Mouse (Mus musculus): Measurements from ENCODE around the gene Vwa8.

The Vwa8 gene

DNA sequence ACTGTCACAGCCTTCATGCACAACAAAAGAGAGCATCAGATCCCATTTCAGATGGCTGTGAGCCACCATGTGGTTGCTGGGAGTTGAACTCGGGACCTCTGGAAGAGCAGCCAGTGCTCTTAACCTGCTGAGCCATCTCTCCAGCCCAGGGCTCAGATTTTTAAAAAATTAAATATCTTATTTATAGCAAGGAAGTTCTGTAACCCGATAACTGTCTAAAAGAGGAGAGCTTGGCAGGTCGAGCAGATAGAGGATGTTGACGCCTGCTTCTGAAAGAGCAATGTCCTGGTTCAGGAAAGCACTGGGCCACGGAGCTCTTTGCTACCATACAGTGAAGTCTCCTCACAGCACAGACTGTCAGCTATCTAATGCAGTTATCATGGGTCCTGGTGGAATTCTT is 237.2 kb downstream of the Vwa8 start:
- WGBS: 87% methylated on average over 5 of the region's 5 CpGs

DNA sequence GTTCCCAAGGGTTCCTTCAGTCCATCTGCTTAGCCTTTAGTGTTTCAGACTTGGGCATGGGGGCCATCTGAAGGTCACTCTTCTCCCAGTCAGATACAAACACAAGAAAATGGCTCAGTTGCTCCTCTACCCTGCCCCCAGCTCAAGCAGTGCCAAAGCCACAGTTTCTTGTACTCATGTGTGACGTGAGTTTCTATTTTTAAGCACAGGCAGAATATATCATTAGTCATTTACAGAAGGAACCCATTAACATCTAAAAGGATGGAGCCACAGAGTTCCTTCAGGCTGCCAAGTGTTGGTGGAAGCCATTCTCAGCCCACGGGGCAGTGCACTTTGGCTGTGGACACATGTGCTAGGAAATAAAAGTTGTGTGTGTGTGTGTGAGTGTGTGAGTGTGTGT is 240.6 kb downstream of the Vwa8 start:
- 11% methylated on average over 2 of the region's 2 CpGs for WGBS

DNA sequence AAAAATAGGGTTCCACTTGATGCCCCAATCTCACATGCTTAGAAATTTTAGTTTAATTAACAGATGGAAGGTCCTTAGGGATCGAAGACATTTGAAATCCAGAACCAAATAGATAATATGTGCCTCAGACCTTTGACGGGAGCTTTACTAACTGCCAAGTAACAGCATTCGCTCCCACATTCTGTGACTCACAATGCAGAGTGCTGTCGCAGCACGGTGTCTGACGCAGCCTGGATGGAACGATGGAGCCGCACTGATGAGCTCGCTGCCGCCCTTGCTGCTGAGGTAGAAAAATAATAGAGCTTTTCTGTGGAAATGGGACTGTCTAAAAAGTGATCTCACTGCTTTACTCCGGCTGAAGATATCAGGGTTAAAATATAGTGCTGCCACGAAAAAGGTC is 248.3 kb downstream of the Vwa8 start:
- 70% methylated on average over 12 of the region's 12 CpGs for WGBS

- WGBS: 13% methylated on average over 14 of the region's 14 CpGs
These were observed 258.0 kb downstream of the Vwa8 start for GRCm38 (mm10) chr14:79106655-79107515.

DNA sequence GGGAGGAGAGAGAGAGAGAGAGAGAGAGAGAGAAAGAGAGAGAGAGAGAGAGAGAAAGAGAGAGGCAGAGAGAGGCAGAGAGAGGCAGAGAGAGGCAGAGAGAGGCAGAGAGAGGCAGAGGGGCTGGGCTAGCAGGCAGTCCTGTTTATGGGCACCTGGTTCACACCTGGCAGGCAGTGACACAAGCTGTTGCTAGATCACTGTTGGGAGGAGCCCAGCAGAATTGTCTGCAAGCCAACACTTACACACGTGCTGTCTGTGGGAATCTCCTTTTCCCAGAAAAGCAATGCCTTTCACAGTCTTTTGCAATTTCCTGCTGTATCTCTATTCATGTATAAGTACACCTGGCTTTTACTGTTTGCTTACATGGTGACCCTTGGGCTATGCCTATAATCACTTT is 260.5 kb downstream of the Vwa8 start:
- 32% methylated on average over 1 of the region's 1 CpGs for WGBS

DNA sequence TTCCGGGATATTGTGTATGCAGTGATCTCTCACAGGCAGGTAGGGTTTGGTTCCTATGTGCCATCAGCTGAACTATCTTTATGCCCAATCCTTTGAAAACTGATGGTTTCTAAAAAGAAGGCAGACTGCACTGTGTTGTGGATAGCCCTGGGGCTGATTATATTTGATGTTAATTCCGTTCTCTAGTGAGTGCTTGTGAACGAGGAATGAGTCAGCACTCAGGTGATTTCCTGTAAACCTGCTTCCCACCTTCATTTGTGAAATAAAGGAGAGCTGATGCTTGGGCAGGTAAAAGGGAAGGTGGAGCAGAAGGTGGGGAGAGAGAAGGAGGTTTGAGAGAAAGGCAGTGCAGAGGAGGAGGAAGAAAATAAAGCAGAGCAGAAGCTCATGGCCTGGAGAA is 261.2 kb downstream of the Vwa8 start:
- 82% methylated on average over 3 of the region's 3 CpGs for WGBS

GRCm38 (mm10) chr14:79112050-79112449 is 263.2 kb downstream of the Vwa8 start:
- WGBS: 87% methylated on average over 6 of the region's 6 CpGs

- WGBS: 70% methylated on average over 11 of the region's 11 CpGs
These were observed 265.9 kb downstream of the Vwa8 start for GRCm38 (mm10) chr14:79114526-79115383.

- 91% methylated on average over 7 of the region's 7 CpGs for WGBS
These were observed 269.6 kb downstream of the Vwa8 start for GRCm38 (mm10) chr14:79118457-79118856.

- 78% methylated on average over 9 of the region's 9 CpGs for WGBS
These were observed 270.5 kb downstream of the Vwa8 start for GRCm38 (mm10) chr14:79119354-79119753.

DNA sequence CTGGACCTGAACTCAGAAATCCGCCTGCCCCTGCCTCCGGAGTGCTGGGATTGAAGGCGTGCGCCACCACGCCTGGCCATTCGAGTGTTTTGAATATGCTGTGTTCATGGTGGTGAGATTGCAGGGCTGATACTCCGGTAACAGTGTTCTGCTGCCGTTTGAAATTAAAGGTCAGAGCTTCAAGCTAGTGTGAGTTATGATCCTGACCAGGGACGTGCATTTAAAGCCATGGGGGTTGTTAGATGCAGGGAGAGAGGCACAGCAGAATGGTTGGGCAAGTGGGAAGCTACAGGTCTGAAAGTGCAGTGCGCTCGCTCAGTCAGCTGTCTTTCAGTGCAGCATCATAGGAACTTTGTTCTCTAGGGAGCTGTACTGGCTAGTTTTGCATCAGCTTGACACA is 271.8 kb downstream of the Vwa8 start:
- 91% methylated on average over 11 of the region's 11 CpGs for WGBS

DNA sequence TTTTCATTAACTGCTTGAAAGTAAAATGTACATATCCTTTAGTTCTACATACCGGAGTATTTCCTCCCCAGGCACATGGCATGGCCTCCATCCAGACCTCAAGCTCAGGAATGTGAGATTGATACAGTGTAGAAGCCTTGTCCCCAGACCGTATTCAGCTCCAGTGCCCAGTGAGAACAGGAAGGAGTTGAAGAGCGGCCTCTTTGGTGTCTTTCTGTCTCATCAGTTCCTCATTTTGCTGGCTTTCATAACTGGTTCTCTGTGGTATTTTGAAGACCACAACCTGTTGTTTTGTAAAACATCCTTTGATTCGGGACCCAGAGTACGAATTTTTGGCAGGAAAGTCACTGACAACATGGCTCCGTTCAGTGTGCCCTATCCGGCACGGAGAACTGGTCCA is 274.6 kb downstream of the Vwa8 start:
- WGBS: 75% methylated on average over 8 of the region's 8 CpGs

DNA sequence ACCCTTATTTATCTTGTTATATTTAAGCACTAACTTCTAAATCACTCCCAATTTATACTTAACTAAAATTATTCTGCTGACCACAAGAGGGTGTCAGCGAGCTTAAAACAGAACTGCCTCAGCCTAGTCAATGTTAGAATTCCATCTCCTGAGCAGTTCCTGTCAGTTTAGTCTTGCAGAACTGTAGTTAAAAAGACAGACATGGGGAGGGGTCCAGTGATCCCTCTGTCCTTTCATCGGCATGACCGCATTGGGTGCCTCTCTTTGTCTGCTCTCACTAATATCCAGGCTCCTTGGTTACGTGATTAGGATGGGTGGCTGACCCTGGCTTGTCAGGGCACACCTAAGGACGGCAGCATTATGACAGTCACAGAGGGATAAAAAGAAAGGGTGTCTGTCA is 275.8 kb downstream of the Vwa8 start:
- WGBS: 38% methylated on average over 5 of the region's 5 CpGs

- 81% methylated on average over 5 of the region's 5 CpGs for WGBS
These were observed 277.3 kb downstream of the Vwa8 start for GRCm38 (mm10) chr14:79126176-79126575.

- 54% methylated on average over 7 of the region's 7 CpGs for WGBS
These were observed 286.1 kb downstream of the Vwa8 start for GRCm38 (mm10) chr14:79134891-79135334.

DNA sequence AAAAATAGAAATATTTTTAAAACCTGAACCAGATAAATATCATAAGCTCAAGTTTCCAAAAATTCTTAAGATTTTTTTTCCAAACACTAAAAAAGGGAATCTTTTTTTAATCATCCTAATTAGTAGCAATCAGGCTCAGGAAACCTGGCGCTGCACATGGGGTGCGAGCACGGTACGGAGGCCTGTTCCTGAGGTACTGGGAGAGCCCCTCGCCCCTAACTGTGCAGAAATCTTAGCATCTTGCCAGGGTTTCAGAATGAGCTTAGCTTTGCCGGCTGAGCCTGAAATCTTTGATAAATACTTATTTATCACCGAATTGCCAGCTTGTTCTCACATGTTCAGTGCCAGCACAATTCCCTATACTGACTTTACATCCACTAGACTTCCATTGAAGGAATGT is 286.6 kb downstream of the Vwa8 start:
- WGBS: 81% methylated on average over 7 of the region's 7 CpGs

DNA sequence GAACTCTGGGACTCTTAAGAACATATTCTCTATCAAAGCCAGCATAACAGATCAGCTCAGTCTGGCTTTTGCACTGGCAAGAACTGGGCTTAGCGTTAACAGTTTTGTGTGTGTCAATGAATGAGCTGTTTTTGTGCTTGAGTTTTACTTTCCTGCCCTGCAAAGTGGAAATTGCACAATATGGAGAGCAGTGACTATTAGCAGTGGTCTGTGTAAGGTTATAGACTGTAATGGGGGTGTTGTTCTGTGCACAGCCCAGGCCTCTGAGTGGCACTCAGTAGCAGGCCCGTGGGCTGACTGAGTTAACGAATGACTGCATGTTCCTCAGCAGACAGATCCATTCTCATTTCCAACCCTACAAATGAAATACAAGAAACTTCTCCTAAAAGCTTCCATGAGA is 287.7 kb downstream of the Vwa8 start:
- 63% methylated on average over 3 of the region's 3 CpGs for WGBS

- WGBS: 90% methylated on average over 8 of the region's 8 CpGs
These were observed 288.2 kb downstream of the Vwa8 start for GRCm38 (mm10) chr14:79137100-79137499.

- 94% methylated on average over 6 of the region's 6 CpGs for WGBS
These were observed 290.3 kb downstream of the Vwa8 start for GRCm38 (mm10) chr14:79139096-79139651.

DNA sequence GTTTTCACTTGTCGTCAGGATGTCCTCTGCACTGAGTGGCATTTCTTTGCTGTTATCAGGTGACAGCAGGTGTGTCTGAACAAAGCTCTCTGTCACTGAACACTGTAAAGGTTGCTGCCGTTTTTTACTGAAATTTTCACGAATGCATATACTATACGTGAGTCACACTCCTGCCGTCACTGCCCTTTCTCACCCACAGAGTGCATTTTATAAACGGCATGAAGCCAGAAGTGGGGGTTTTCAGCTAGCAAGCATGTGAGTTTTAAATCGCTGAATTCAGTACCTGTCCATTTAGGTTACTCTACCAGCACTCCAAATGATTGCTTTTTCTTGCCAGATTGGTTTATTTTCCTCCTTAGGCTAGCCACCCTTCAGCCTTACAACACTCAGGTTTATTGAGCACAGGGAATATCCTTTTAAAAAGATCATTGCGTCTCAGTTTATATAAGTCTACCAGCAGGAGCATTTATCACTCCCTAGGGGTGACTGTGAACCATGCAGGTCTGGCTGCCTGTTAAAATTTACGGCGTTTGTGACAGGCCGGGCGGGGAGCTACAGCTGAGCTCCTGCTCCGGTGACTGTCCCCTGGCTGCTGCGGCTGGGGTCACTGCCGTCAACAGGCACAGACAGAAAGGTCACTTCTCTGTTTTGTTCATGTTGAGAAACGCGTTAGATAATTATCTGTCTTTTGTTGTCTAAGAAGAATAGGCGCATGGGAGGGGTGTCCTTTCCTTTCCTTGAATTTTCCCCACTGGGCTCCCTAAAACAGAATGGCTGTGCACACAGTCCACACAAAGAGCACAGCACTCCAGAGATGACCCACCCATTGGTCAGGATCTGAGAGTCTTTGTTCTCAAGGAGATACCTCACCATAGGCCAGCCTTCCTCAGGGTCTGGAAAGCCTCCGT is 291.3 kb downstream of the Vwa8 start:
- WGBS: 66% methylated on average over 19 of the region's 19 CpGs

DNA sequence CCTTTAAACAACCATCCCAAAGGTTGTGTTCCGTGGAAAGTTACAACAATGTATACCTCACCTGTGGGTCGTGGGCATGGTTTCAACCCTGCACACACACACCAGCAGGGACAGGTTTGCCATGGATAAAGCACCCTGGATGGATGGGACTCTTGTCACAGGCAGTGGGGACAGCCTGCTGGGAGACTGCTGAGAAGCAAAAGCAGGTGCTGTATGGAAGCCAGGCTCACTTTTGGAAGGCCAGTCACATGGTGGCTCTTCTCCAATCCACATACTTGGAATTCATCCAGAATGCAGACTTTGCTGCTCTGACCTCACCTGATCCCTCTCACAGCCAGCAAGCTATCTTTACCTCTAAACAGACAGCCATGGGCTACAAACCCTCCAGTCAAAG is 292.0 kb downstream of the Vwa8 start:
- 76% methylated on average over 2 of the region's 2 CpGs for WGBS
